Mouse (Mus musculus) megakaryocyte, embryonic 14.5 days (primary cell): ENCODE measurements around the gene Nrip1.

ENCODE experiments used
- FLI1 ChIP-seq: IDR thresholded peaks from 2 replicates; pipeline ENCODE4 v1.6.1; 2012; ENCODE audit warnings: low read length, inconsistent platforms, mixed read lengths
- GATA1 ChIP-seq: IDR thresholded peaks from 3 replicates; pipeline ENCODE4 v1.6.1; 2012; ENCODE audit warnings: mixed read lengths, low read length, inconsistent platforms, borderline replicate concordance

GRCm38 (mm10) chr16:76376661-76377060 lies 3.0 kb upstream of the Nrip1 start:
- no peak for TF ChIP-seq GATA1
- no peak for TF ChIP-seq FLI1
